Mouse (Mus musculus): ENCODE data around the gene Sfmbt2.

Sfmbt2 gene

GRCm38 (mm10) chr2:10569392-10569791, 199.1 kb downstream of the Sfmbt2 start:
- DNase-seq = no peak

- no peak for DNase-seq
Measured at GRCm38 (mm10) chr2:10572311-10572710, 202.0 kb downstream of the Sfmbt2 start.

GRCm38 (mm10) chr2:10575962-10576740, 205.8 kb downstream of the Sfmbt2 start:
- DNase-seq = no peak

- DNase-seq = no peak
Measured at GRCm38 (mm10) chr2:10582673-10583072, 212.4 kb downstream of the Sfmbt2 start.

GRCm38 (mm10) chr2:10583103-10583502, 212.8 kb downstream of the Sfmbt2 start:
- no peak for DNase-seq

GRCm38 (mm10) chr2:10591310-10591709, 221.0 kb downstream of the Sfmbt2 start:
- no peak for DNase-seq

GRCm38 (mm10) chr2:10615500-10615899, 245.2 kb downstream of the Sfmbt2 start:
- no peak for DNase-seq
